Comparison of ENCODE assay signal across 13 mouse cellular contexts in genomic region chr5:138202086-138202485, GRCm38 (mm10). TPM values are rescaled to one million over a fixed set of nuclear protein-coding genes. Genes with fewer than 3 reads are reported as not detected.
"Had no signal": no experiment of that assay in that cellular context is flagged by ENCODE, and none has a peak within 500 bp of the region (broad histone marks: within the 10 kb centered on the region; RNA-seq: fewer than 3 reads in every experiment).

No protein-coding gene starts in this region.

- DNase-seq: retina, postnatal 1 day; right cerebral cortex, adult 18-20 months; right cerebral cortex, postnatal 14 days; right cerebral cortex, postnatal 25 days; right cerebral cortex, postnatal 4 days; spleen, adult 18-20 months; thymus, adult 18-20 months; thymus, adult 2 months; thymus, postnatal 14 days; thymus, postnatal 25 days; thymus, postnatal 36 days; thymus, postnatal 4 days had no signal

RNA-seq across cellular contexts. Expression of gene Nxpe5, which starts 23.6 kb away (rescaled TPM):
- total RNA-seq: neutrophil, adult 5-6 weeks had no signal
